Mouse (Mus musculus): ENCODE results near the gene Ccdc146. TPM values are rescaled to one million over a fixed set of nuclear protein-coding genes. Genes with fewer than 3 reads are reported as not detected.

Gene Ccdc146
- polyA plus RNA-seq, 1 experiment from 2014 or later, result 0.12 TPM

GRCm38 (mm10) chr5:21245241-21245640 lies 179.2 kb downstream of the Ccdc146 start:
- Histone ChIP-seq H3K9ac (replicated peaks; ENCODE audit: low read depth, low read length) (no peak overlapping the region), H3K4me2 (replicated peaks; ENCODE audit: low read depth, low read length) (no peak overlapping the region), H3K27ac (ENCODE audit: low read length) (no peak overlapping the region), H3K4me3 (ENCODE audit: low read depth, low read length) (no peak overlapping the region), H3K9me3 (ENCODE audit: control insufficient read depth, low read depth, low read length) (no peaks in the 10 kb centered on the region), H3K4me1 (ENCODE audit: control insufficient read depth, insufficient read depth, low read length) (no peaks in the 10 kb centered on the region), H3K27me3 (ENCODE audit: control insufficient read depth, insufficient read depth, low read length) (no peaks in the 10 kb centered on the region), H3K36me3 (ENCODE audit: control insufficient read depth, insufficient read depth, low read length) (no peaks in the 10 kb centered on the region)
- WGBS, result 84% methylated on average over 1 of the region's 1 CpGs
- no peak for ATAC-seq (ENCODE audit: insufficient number of reproducible peaks, insufficient read depth, low FRiP score, low read depth)

GRCm38 (mm10) chr5:21244575-21244974 lies 179.9 kb downstream of the Ccdc146 start:
- Histone ChIP-seq H3K9me3 (ENCODE audit: control insufficient read depth, low read depth, low read length) (no peaks in the 10 kb centered on the region), H3K27ac (ENCODE audit: low read length) (no peak overlapping the region), H3K36me3 (ENCODE audit: control insufficient read depth, insufficient read depth, low read length) (no peaks in the 10 kb centered on the region), H3K4me2 (replicated peaks; ENCODE audit: low read depth, low read length) (no peak overlapping the region), H3K4me1 (ENCODE audit: control insufficient read depth, insufficient read depth, low read length) (no peaks in the 10 kb centered on the region), H3K27me3 (ENCODE audit: control insufficient read depth, insufficient read depth, low read length) (no peaks in the 10 kb centered on the region), H3K4me3 (ENCODE audit: low read depth, low read length) (no peak overlapping the region), H3K9ac (replicated peaks; ENCODE audit: low read depth, low read length) (no peak overlapping the region)
- no peak for ATAC-seq (ENCODE audit: insufficient number of reproducible peaks, insufficient read depth, low FRiP score, low read depth)
- WGBS, result 80% methylated on average over 1 of the region's 1 CpGs

Other genes starting within 250 kb of the Ccdc146 start
- gene Gsap, start 238.4 kb downstream of the Ccdc146 start, polyA plus RNA-seq (2014; fragmentation: Nextera tagmentation; extraction: Ambion mirVana), result 1.8 and 2.6 TPM in 2 replicates
- gene Fgl2, start 52.0 kb downstream of the Ccdc146 start, polyA plus RNA-seq (2014; fragmentation: Nextera tagmentation; extraction: Ambion mirVana), result 6.2 and 8.0 TPM in 2 replicates
- gene Fam185a, start 281 bp upstream of the Ccdc146 start, polyA plus RNA-seq (2014; fragmentation: Nextera tagmentation; extraction: Ambion mirVana), result 7.6 and 8.8 TPM in 2 replicates
- 66.1 and 70.1 TPM in 2 replicates for gene Lrrc17, start 118.9 kb upstream of the Ccdc146 start, polyA plus RNA-seq (2014; fragmentation: Nextera tagmentation; extraction: Ambion mirVana)
- gene Fbxl13, start 221.0 kb upstream of the Ccdc146 start, polyA plus RNA-seq (2014; fragmentation: Nextera tagmentation; extraction: Ambion mirVana), result 0.29 TPM in 2 replicates
- gene Armc10, start 221.1 kb upstream of the Ccdc146 start, polyA plus RNA-seq (2014; fragmentation: Nextera tagmentation; extraction: Ambion mirVana), result 57.5 and 59.2 TPM in 2 replicates

All from stomach, embryonic 14.5 days (tissue).